Mouse (Mus musculus) heart, postnatal 14 days (tissue): ENCODE results near the gene Tmem102. TPM values are rescaled to one million over a fixed set of nuclear protein-coding genes. Genes with fewer than 3 reads are reported as not detected.

Source experiments
- DNase-seq, 2 experiments: peaks; one replicate each; pipeline ENCODE4 v3.0.0; 2021 to 2022
- intact Hi-C: fragments of 180-260 bp; cut with DNase I; formaldehyde crosslinking; loops from one replicate; pipeline ENCODE4 v1.15.1; 2025
- total RNA-seq, 2 experiments: library from RNA; stranded (reverse); gene quantifications; 2 replicates each; pipeline ENCODE4 v1.2.3; 2021

Gene Tmem102
- total RNA-seq, 2 experiments from 2014 or later: 0.54 to 0.65 TPM

DNA sequence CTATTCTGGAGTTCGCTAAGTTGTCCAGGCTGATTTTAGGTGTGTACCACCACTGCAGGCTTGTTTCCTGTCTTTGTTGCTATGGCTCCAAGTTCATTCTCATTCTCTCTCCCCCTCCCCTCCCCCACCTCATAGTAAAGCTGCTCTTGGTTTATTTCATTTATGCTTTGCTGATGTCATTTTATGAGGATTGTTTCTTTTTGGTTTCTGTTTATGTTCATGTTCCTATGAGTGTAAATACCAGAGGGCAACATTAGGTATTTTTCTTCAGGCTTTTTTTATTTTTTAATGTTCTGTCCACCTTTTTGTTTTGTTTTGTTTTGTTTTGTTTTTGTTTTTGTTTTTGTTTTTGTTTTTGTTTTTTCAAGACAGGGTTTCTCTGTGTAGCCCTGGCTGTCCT, 43.6 kb downstream of the Tmem102 start, which contains the start of gene Slc35g3:
TSS of gene Slc35g3 (minus strand) at position 101 of the 400 bp plus-strand sequence.
- no peak for DNase-seq
- intact Hi-C loops: no loop called here

DNA sequence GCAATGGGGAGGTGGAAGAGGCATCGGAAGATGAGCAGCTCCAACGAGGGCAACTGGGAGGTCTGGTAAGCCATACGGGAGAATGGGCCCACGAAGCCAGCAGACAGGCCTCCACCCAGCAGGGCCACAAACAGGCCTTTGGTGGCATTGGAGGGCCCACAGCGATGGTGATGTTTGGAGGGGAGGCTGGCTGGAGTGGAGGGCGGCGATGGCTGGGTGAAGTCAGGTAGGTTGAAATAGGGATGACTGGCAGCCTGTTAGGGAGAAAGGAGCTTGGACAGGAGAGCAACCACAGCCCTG, 44.6 kb downstream of the Tmem102 start:
- DNase-seq: no peak
- intact Hi-C loops: no loop called here

DNA sequence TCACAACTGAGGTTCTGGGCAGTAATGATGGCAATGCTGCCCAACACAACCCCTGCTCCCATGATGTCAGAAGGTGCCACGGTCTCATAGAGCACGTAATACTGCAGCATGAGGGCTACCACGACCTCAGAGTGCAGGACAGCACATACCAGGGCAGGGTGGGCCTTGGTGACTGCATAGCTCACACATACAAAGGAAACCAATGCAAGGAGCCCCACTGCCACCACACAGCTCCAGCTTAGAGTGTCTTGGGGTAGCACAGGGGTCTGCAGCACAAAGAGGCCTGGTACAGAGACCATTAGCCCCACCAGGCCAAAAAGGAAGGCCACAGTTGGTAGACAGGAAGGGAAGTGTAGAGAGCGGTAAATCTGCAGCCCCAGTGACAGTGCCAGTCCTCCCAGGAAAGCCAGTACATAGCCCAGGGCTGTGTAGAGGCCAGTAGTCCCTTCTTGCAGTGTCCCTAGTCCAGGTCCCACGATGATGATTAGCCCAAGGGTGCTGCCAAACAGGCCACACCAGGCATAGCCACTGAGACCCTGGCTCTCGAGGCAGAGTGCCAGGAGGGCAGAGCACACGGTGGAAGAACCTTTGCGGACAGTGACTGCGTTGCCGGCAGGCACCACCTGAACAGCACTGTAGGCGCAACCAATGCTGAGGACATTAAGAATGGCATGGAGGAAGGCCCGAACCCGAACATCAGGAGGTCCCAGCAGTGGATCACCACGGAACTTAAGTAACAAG, 45.1 kb downstream of the Tmem102 start:
- intact Hi-C loops: no loop called here
- no peak for DNase-seq

DNA sequence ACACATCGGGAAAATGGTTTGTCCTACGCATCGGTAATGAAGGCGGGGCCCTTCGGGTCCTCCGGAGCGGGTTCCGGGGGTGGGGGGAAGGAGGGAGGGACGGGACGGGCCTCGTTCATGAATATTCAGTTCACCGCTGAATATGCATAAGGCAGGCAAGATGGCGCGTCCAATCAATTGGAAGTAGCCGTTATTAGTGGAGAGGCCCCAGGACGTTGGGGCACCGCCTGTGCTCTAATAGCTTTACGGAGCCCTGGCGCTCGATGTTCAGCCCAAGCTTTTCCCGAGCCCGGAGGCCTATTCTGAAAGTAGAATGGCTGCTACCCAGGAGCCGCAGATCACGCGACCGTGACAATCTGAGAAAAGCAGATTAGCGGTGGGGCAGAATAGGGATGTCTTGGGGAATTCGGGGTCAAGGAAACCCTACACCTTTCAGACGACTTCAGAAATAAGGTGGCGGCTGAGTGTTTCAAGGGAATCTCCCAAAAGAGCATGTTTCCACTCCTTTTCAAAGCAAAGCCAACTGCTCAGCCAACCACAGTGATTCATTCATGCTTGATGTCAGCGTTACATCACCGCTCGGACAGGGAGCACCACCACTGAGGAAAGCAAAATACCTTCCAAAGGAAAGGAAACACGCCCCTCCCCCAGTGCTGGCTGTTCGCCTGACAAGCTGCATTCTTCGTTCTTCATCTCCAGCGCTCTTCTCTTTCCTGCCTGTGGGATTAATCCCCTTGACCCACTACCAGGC, 46.3 kb downstream of the Tmem102 start:
- intact Hi-C loops: loop anchor here (2.0 kb wide), 1 partner anchor 44 kb away; no protein-coding TSS in a partner anchor
- peak; percentile 83 for DNase-seq

DNA sequence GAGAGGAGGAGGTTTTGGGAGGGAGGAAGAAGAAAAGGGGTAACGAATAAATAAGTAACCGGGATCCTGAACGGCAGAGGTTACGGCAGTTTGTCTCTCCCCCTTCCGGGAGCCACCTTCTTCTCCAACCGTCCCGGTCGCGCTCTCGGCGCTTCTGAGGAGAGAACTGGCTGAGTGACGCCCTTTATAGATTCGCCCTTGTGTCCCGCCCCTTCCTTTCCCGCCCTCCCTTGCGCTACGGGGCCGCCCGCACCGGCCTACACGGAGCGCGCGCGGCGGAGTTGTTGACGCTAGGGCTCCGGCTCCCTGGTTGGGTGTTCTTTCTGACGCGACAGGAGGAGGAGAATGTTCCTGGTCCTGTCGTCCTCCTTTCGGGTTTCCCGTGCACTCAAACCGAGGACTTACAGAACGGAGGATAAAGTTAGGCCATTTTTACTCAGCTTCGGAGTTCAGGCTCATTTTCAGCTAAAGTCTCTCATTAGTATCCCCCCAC, 46.9 kb downstream of the Tmem102 start, which contains the start of gene Polr2a:
TSS of gene Polr2a (minus strand) at position 160 of the 493 bp plus-strand sequence.
- DNase-seq: peak; percentile 98
- intact Hi-C loops: loop anchor here (2.0 kb wide), 1 partner anchor 44 kb away; no protein-coding TSS in a partner anchor

DNA sequence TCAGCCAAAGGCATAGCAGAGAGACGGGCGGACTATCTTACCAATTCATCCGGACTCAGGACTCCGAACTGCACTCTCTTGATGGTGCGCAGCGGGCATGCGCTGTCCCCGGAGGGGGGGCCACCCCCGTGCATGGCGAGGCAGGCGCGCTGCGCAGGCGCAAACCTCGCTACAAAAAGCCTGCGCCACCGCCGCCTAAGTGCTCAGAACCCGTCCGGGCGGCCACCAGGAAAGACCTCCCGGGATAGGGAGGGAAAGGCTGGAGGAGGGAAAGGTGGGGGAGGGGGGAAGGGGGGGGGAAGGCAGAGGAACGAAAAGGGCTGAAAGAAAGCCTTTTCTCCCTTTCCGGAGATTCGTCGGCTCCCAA, 47.4 kb downstream of the Tmem102 start:
- peak; percentile 99 for DNase-seq
- intact Hi-C loops: loop anchor here (2.0 kb wide), 1 partner anchor 45 kb away; no protein-coding TSS in a partner anchor

DNA sequence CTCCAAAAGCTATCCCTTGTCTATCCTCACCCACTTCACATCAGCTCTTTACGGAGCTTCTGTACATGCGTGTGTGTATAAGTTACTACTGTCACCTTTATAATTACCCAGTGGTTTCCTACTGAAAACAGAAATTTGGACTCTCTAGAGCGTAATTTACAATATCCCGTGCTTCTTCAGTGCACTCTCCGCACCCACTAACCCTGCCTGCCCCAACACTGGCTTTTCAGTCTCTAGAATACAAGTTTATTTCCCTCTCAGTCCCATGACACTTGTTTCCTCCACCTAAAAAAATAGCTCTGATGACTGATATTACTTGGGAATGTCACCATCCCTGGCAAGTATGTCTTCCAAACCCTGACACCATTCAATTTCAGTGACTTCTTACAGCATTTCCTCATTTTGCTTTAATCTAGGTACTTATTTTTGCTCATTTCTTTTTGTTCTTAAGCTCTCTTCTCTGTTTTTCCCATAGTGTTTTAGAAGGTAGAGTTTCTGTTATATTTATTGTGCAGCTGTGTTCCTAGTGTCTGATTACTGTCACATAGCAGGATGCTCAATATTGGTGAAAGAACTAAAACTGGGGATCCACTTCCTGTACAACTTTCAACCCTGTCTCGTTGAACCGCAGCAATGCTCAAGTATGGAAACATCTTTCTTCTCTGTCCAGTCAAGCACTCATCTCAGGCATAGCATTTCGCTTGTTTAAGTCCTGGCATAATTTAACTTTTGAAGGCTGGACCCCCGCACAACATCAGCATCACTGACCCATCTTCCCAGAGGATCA, 47.9 kb downstream of the Tmem102 start:
- intact Hi-C loops: loop anchor here (2.0 kb wide), 2 partner anchors 45 to 119 kb away; no protein-coding TSS in a partner anchor
- no peak for DNase-seq

DNA sequence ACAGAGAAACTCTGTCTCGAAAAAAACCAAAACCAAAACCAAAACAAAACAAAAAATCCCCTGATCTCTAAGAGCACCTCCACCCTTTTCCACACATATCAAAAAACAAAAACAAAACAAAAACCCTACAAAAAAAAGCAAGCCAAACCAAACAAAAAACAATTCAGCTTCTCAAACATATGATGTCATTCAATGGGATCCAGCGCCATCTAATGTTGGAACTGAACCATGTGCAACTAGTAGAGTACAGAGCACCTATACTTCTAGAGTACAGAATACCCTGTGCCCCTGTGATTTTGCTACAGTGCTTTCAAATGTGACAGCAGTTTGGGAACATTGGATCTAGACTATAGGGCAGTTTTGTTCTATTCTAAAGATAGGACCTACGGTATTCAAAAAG, 50.7 kb downstream of the Tmem102 start:
- intact Hi-C loops: loop anchor here (1.0 to 2.0 kb wide), 2 partner anchors 72 to 99 kb away; partner anchors contain the start of genes Senp3 and Sox15
- peak; percentile 21 to 70 for DNase-seq

DNA sequence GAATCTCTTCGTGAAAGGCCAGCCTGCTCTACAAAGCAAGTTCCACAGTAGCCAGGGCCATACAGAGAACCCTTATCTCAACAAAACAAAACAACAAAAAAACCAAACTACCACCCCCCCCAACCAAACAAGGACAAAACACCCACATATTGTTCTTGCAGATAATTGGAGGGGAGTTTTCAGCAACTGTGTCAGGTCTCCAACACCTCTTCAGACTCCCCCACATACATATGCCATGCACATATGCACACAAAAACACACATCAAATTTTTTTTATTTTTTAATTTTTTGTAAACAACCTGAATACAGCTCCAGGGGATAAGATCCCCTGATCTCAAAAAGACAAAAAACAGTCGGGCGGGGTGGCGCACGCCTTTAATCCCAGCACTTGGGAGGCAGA, 51.2 kb downstream of the Tmem102 start:
- DNase-seq: no peak
- intact Hi-C loops: loop anchor here (2.0 kb wide), 1 partner anchor 71 kb away; the partner anchor contains the start of gene Senp3

Other genes starting within 250 kb of the Tmem102 start
- gene Efnb3, start 245.4 kb downstream of the Tmem102 start, total RNA-seq: 10 to 100 TPM; 60.5 to 70.3 TPM
- gene Wrap53, start 225.4 kb downstream of the Tmem102 start, total RNA-seq: 1 to 10 TPM; 4.3 to 6.5 TPM
- gene Trp53, start 225.3 kb downstream of the Tmem102 start, total RNA-seq: 10 to 100 TPM; 22.1 to 27.3 TPM
- 10 to 100 TPM; 31.8 to 31.9 TPM for gene Atp1b2, start 199.7 kb downstream of the Tmem102 start, total RNA-seq
- gene Shbg, start 187.7 kb downstream of the Tmem102 start, total RNA-seq: not detected
- 1 to 10 TPM; 1.6 to 2.5 TPM for gene Sat2, start 183.6 kb downstream of the Tmem102 start, total RNA-seq
- gene Fxr2, start 172.6 kb downstream of the Tmem102 start, total RNA-seq: 10 to 100 TPM; 69.2 to 71.6 TPM
- gene Sox15, start 150.3 kb downstream of the Tmem102 start, total RNA-seq: not detected
- gene Mpdu1, start 143.0 kb downstream of the Tmem102 start, total RNA-seq: 10 to 100 TPM; 20.9 to 21.6 TPM
- 1 to 10 TPM; 5.6 to 7.5 TPM for gene Cd68, start 139.5 kb downstream of the Tmem102 start, total RNA-seq
- gene Eif4a1, start 133.2 kb downstream of the Tmem102 start, total RNA-seq: 100 to 1,000 TPM; 236 to 287 TPM
- gene Senp3, start 123.5 kb downstream of the Tmem102 start, total RNA-seq: 10 to 100 TPM; 39.7 to 42.1 TPM
- gene Tnfsf13, start 119.8 kb downstream of the Tmem102 start, total RNA-seq: 1 to 10 TPM; 2.7 to 3.2 TPM
- gene Tnfsf12, start 109.8 kb downstream of the Tmem102 start, total RNA-seq: 10 to 100 TPM; 14.8 to 20.2 TPM
- 1 to 10 TPM; 2.9 to 4.1 TPM for gene Tnfsfm13, start 109.5 kb downstream of the Tmem102 start, total RNA-seq
- 10 to 100 TPM; 35.6 to 37.5 TPM for gene Polr2a, start 47.0 kb downstream of the Tmem102 start, total RNA-seq
- under 1 TPM in 1 of 2 experiments, not detected in 1; 0.12 TPM for gene Slc35g3, start 43.7 kb downstream of the Tmem102 start, total RNA-seq
- gene Zbtb4, start 39.7 kb downstream of the Tmem102 start, total RNA-seq: 10 to 100 TPM; 36.5 to 43.3 TPM
- gene Chrnb1, start 9.7 kb downstream of the Tmem102 start, total RNA-seq: 1 to 10 TPM; 5.4 to 6.0 TPM
- gene Fgf11, start 3.8 kb downstream of the Tmem102 start, total RNA-seq: 1 to 10 TPM; 2.6 to 2.8 TPM
- not detected for gene Gm39566, start 9.7 kb upstream of the Tmem102 start, total RNA-seq
- gene Spem2, start 12.8 kb upstream of the Tmem102 start, total RNA-seq: not detected
- gene Spem1, start 16.6 kb upstream of the Tmem102 start, total RNA-seq: not detected
- 10 to 100 TPM in 1 of 2 experiments, 1 to 10 TPM in 1; 7.9 to 10.4 TPM for gene Nlgn2, start 32.2 kb upstream of the Tmem102 start, total RNA-seq
- gene Tmem256, start 32.9 kb upstream of the Tmem102 start, total RNA-seq: 100 to 1,000 TPM; 134 to 138 TPM
- gene Plscr3, start 40.8 kb upstream of the Tmem102 start, total RNA-seq: 10 to 100 TPM; 34.0 to 35.9 TPM
- under 1 TPM in 1 of 2 experiments, not detected in 1; 0.24 TPM for gene Tnk1, start 53.1 kb upstream of the Tmem102 start, total RNA-seq
- not detected for gene Tmem95, start 72.4 kb upstream of the Tmem102 start, total RNA-seq
- gene Kctd11, start 75.8 kb upstream of the Tmem102 start, total RNA-seq: 1 to 10 TPM; 3.1 to 3.8 TPM
- 1 to 10 TPM; 2.3 to 6.8 TPM for gene Acap1, start 89.9 kb upstream of the Tmem102 start, total RNA-seq
- gene 2810408A11Rik, start 95.4 kb upstream of the Tmem102 start, total RNA-seq: 1 to 10 TPM in 1 of 2 experiments, under 1 TPM in 1; 0.95 to 1.1 TPM
- 10 to 100 TPM; 43.5 to 45.8 TPM for gene Neurl4, start 95.4 kb upstream of the Tmem102 start, total RNA-seq
- gene Gps2, start 108.3 kb upstream of the Tmem102 start, total RNA-seq: 10 to 100 TPM; 28.8 to 30.6 TPM
- gene Eif5a, start 116.3 kb upstream of the Tmem102 start, total RNA-seq: 100 to 1,000 TPM; 434 to 455 TPM
- 10 to 100 TPM; 14.4 to 21.8 TPM for gene Ybx2, start 130.2 kb upstream of the Tmem102 start, total RNA-seq
- 100 to 1,000 TPM; 206 to 234 TPM for gene Slc2a4, start 142.6 kb upstream of the Tmem102 start, total RNA-seq
- under 1 TPM in 1 of 2 experiments, not detected in 1; 0.48 TPM for gene Cldn7, start 159.2 kb upstream of the Tmem102 start, total RNA-seq
- 100 to 1,000 TPM; 143 to 147 TPM for gene Ctdnep1, start 175.5 kb upstream of the Tmem102 start, total RNA-seq
- gene Elp5, start 176.9 kb upstream of the Tmem102 start, total RNA-seq: 10 to 100 TPM; 52.4 to 59.0 TPM
- 100 to 1,000 TPM; 249 to 257 TPM for gene Gabarap, start 185.5 kb upstream of the Tmem102 start, total RNA-seq
- gene Phf23, start 190.2 kb upstream of the Tmem102 start, total RNA-seq: 10 to 100 TPM; 27.4 to 31.5 TPM
- gene Dvl2, start 195.0 kb upstream of the Tmem102 start, total RNA-seq: 1 to 10 TPM; 7.2 to 9.2 TPM
- 1,000 to 10,000 TPM; 1,350 to 1,353 TPM for gene Acadvl, start 209.8 kb upstream of the Tmem102 start, total RNA-seq
- 10 to 100 TPM; 10.4 to 11.2 TPM for gene Dlg4, start 211.3 kb upstream of the Tmem102 start, total RNA-seq
- not detected for gene Asgr1, start 248.5 kb upstream of the Tmem102 start, total RNA-seq